Mouse (Mus musculus) T-cell, adult 66 days (primary cell): ENCODE results near the gene Cldn11. TPM values are rescaled to one million over a fixed set of nuclear protein-coding genes. Genes with fewer than 3 reads are reported as not detected.

ENCODE experiments used
- total RNA-seq, 2 experiments: library from RNA; stranded (reverse); gene quantifications; 3 replicates in 1 of 2; 4 replicates in 1 of 2; pipeline ENCODE4 v1.2.4; 2023

The Cldn11 gene
- total RNA-seq: not detected

GRCm38 (mm10) chr3:31149706-31150105, at the start of gene Cldn11:
Gene Cldn11 (plus strand): TSS chr3:31149920.

Other genes with a start within 250 kb of the Cldn11 start
- 10 to 100 TPM; 85.4 to 85.7 TPM for gene Phc3, start 180.5 kb upstream of the Cldn11 start, total RNA-seq
- gene Prkci, start 154.2 kb upstream of the Cldn11 start, total RNA-seq: 10 to 100 TPM; 14.2 to 16.7 TPM
- gene Skil, start 54.9 kb upstream of the Cldn11 start, total RNA-seq: 10 to 100 TPM; 60.2 to 61.7 TPM
- gene Slc7a14, start 160.5 kb downstream of the Cldn11 start, total RNA-seq: under 1 TPM; 0.06 to 0.12 TPM